Mouse (Mus musculus): ENCODE results near the gene Pde4a.

Pde4a gene

DNA sequence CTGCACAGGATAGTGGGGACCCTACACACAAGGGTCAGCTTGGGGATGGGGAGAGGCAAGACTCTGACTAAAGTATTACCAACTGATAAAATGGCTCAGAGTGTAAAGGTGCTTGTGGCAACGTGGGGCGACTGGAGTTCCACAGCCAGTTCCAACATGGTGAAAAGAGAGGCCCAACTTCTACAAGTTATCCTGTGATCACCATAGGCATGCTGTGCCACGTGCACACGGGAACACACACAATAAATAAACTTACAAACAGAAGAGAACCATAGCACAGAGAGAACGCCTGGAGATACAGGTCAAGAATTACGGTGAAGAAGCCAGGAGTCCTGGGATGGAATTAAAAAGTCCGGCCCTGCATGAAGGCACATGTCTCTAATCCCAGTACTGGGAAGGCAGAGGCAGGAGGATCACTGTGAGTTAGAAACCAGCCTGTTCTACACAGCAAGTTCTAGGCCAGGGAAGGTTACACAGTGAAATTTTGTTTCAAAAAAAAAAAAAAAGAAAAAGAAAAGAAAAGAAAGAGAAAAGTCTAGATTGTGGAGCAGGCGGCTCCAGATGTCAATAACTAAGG lies 16.3 kb upstream of the Pde4a start:
- in situ Hi-C loops (cut with MseI, MboI) = no loop called here

DNA sequence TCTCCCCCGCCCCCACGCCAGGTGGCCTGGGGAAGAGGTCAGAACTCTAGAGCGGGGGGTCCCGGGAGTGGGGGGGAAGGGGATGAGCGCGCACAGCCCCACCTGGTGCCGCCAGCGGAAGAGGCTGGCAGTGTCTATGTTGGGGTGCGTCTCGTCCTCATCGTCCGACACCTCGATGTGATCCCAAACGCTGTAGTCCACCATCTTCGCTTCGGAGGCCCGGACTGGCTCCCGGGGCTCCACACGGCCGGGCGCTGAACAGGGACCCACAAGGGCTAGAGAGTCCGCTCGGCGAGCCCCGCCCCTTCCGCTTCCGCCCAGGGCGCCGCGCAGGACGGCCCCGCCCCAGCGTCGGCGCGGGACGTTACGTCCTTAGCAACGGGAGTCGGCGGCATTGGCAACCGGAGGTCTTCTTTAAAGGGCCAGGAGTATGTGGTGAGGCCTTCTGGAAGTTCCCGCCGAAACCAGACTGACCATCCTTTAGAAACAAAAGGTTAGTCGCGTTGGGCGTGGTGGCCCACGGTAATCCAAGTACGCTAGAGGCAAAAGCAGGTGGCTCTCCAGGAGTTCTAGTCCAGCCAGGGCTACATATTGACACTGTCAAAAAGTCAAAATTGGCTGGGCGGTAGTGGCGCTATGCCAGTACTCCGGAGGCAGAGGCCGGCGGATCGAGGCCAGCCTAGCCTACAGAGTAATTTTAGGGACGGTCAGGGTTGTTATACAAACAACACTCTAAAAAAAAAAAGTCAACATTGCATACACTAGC lies 15.7 kb upstream of the Pde4a start, which contains the start of gene Cdc37:
Gene Cdc37, minus strand, starts transcription at position 329 of the 766 bp plus-strand sequence.
- in situ Hi-C loops (cut with MseI, MboI) = no loop called here

DNA sequence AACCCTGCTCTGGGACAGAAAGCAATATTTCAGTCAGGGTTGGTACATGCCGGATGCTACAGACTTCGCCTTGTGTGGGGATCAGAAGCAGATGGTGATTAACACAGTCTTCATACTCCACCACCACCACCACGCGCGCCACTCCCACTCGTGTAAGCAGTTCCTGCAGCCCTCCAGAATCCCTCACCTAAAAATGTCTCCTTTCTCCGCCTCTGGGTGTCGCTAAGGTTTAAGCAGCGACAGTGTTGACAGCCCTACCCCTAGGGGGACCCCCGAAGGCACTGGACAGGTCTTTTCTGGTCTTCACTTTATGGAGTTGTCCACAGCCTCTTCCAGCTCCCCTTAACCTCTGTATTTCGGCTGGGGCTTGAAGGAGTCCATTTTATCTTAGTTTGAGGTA lies 12.8 kb upstream of the Pde4a start:
- in situ Hi-C loops (cut with MseI, MboI) = no loop called here

DNA sequence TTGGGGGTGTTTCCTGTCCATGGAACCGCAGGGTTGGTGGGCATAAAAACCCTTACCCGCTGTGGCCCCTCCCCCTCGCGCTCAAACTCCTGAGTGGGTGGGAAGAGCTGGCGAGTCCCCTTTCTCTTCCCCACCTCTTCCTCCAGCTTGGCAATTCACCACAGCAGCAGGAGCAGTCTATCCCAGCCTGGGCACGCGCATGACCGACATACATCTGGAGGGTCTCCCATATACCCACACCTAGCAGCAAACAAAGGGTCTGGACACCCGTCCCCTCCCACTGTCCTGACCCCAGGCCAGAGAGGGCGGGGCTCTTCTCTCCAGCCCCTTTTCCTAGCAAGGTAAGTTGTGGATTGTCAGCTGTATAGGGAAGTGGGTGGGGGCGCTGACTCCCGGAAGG lies 12.2 kb upstream of the Pde4a start:
- in situ Hi-C loops (cut with MseI, MboI) = no loop called here

DNA sequence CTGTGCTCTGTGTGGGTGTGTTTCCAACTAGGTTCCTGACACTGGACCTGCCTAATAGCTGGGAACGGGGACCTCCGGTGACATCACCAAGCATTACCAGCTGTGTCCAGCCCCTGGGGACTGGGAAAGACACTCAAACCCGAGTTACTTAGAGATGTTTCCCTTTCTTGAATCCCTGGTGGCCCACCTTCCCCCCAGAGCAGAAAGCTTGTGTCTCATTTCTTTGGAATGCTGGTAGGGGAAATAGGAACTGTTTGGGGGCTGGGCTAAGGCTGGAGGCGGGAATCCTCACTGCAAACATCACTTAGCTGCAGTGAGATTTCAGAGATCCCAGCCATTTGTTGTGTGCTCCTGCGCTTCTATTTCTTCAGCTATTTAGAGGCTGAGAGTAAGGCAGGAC lies 11.7 kb upstream of the Pde4a start:
- in situ Hi-C loops (cut with MseI, MboI) = no loop called here

DNA sequence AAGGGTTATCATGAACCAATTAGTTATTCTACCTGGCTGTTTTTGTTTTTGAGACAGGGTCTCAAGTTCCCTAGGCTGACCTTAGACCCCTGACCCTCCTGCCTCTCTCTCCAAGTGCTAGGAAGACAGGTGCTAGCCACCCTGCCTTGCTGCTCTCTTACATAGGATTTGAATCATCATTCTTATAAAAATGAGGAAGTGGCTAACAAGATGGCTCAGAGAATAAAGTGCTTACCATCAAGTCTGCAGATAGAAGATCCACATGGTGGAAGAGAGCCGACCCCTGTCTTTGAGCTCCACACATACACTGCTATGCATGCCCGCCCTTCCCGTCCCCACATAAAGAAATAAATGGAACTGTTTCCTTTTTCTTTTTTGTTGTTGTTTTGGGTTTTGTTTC lies 10.7 kb upstream of the Pde4a start:
- in situ Hi-C loops (cut with MseI, MboI) = no loop called here

DNA sequence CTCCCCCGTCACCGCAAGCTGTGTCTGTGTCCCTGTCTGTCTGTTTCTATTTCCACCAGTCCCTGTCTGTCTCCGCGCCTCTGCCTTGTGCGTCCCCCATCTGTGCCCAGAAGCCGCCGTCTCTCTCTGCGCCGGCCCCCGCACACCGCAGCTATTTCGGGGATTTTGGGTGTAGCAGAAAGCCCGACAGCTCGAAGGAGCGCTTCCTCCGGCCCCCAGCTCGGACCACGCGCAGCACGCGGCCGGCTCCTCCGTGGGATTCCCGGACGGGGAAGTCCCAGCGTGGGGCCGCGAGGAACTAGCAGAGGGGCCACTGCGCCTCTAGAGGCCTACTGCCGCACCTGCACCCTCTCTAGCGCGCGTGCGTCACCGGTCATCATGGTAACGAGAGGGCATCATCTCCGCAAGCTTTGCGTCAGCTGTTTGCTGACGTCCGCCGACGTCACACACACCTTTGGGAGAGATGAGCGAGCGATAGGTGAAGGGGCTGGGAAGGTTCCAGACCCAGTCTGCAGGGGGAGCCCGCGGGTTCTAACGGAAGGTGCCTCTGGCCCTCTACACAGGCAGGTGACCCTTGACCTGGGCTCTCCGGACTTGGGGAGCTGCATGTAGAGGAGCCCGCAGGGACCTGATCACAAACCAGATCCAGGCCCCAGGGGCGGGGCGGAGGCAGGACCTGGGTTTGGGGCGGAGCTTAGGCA lies 4.2 kb upstream of the Pde4a start:
- in situ Hi-C loops (cut with MseI, MboI) = no loop called here

DNA sequence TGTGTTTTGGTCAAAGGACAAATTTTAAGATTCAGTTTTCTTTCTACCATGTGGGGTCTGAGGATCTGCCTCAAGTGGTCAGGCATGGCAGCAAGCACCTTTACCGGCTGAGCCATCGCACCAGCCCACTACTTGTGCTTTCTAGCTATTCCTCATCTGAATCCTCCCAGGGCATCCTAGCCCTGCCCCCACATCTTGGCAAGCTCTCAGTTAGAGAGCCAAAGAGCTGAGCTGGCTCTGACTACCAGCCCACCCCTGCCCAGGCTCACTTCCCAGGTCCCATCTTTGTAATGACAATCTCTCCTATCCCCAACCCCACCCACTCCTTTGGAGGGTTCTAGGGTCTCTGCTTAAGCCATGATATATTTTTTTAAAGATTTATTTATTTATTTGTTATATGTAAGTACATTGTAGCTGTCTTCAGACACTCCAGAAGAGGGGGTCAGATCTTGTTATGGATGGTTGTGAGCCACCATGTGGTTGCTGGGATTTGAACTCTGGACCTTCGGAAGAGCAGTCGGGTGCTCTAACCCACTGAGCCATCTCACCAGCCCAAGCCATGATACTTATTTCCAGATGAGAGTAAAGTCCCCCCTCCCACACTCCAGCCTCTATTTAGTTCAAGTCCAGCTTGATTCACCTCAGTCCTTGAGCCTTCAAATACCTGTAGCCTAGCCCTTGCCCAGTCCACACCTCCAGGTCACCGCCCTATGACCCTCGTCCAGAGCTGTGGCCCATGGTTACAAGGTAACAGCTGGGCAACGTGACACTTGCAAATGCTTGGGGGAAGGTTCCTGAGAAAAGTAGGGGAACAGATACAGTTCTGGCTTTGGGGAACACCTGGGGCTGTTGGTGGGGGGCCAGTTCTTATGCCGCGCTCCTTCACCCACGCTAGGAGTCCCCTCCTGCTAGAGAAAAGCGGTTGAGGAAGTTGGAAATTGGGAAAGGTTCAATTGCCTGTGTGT lies 2.1 kb upstream of the Pde4a start:
- in situ Hi-C loops (cut with MseI, MboI) = no loop called here

DNA sequence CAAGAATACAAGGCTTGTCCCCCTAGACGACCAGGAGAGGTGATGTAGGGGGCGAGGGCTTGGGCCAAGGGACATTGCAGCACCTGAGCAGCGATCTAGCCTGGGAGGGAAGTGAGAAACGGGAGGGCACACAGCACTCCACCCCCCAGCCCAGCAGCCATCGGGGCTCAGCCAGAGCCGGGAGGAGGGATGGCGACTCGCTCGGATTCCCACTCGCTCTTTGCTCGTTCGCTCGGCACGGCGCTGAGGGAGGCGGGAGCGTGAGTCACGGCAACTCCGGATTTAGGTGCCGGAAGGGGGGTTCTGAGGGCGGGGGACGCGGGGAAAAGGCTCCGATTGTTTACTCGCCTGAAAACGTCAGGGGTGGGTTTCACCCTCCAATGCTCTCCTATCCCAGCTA lies 1.4 kb upstream of the Pde4a start:
- in situ Hi-C loops (cut with MseI, MboI) = no loop called here

DNA sequence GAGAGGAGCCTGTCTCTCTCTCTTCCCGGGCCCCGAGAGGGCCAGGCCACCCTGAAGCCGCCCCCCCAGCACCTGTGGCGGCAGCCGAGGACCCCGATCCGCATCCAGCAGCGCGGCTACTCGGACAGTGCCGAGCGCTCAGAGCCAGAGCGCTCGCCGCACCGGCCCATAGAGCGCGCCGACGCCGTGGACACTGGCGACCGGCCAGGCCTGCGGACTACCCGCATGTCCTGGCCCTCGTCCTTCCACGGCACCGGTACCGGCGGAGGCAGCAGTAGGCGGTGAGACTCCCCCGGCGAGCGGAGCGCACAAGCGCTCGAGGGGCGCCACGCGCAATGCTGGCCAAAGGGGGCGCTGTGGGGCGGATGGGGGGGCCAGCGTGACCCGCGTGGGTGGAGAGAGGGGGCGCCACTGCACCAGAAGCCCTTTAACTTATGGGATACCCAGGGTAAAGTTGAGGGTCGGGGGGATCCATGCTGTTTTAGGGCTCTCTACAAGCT lies 488 bp downstream of the Pde4a start:
- in situ Hi-C loops (cut with MseI, MboI) = no loop called here

DNA sequence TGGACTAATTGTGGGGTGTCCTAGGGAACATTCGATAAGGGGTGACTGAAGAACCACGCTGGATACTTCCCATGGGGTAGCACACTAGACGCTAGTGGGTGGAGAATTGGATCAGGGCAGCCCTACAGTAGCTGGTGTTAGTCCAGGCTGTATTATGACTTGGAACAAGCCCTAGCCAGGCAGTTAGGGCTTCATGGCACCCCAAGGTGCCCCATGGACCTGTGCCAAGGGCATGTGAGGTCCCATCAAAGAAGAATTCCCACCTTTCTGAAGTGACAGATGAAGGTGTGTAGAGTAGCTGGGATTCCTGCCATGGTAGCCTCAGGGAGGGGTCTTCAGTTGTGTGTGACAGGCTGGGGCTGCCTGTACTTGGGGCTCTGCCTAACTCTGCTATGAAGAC lies 1.0 kb downstream of the Pde4a start:
- in situ Hi-C loops (cut with MseI, MboI) = no loop called here

DNA sequence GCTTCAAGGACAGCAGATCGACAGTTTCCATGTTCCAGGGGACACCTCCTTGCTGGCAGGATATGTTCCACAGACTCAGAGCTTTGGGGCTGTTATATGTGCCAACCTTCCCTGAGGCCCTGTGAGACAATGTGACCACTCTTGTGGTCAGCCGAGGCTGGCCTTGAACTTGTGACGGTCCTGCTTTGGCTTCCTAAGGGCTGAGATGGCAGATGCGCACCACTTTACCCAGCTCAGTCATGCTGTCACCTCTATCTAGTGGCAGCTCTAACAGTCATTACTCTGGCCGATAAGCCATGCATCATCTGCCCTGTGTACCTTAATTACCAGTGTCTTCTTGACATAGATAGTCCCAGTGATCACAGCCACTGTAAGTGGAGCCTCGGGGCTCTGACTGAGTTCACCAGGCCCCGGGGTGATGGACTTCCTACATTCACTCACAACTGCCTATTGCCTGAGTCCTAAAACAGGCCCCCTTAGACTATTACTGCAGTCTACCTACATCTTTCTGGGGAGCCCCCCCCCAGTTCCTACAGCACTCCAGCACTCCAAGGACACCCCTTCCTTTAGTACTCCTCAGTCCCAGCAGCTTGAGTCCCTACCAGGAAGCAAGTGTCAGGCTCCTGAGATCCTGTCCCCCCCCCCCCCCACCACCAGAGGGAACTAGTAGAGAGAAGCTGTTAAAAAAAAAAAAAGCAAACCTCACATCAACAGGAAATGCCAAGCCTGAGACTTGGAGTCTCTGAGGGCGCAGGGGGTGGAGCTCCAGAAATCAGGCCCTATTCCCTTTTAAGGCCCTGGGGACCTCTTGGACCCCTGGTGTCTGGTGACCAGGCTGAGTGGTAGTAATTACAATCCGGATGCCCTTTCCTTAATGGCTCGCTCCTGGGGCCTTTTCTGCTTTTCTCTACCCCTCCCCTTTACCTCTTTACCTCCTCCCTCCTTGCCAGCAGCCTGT lies 1.9 kb downstream of the Pde4a start:
- in situ Hi-C loops (cut with MseI, MboI) = no loop called here

DNA sequence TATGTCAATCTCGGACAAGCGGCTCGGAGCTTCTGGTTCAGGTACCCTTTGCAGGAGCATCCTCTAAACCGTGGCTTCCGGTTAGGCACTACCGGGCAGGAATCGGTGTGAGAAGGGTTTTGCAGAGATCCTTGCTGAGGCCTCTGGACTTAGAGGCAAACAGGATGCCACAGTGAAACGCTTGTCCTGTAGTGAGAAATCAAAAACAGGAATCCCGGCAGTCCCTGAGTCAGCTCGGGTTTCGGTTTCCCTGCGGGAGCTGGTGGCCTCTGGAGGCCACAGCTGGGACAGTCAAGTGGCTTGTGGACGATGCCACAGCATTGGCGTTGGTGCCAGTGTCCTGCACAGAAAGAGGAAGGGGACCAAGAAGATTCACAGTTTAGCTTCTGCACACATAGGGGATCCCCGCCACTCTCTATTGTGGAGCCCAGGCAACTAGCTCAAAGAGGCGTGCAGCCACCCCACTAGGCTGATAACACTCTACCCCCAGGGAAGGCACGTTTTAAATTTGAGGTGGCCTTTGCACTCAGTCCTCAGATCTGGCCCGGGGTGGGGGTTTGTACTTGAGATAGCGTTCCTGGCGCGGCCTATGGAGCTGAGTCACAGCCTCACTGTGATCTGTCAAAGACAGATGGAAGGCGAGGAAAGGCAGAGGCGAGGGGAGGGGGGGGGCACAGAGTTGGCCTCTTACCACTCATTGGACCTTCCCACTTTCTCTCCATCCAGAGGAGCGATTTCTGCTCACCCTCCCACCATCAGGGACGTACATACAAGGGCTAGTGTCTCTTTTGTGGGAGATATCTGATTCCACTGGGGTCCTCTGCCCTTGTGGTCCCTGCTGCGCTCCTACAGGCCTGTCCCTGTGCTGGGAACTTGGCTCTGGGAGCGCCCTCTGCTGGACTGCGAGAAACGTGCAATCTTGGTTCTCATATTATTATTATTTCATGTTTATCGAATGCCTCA lies 2.9 kb downstream of the Pde4a start:
- in situ Hi-C loops (cut with MseI, MboI) = no loop called here

DNA sequence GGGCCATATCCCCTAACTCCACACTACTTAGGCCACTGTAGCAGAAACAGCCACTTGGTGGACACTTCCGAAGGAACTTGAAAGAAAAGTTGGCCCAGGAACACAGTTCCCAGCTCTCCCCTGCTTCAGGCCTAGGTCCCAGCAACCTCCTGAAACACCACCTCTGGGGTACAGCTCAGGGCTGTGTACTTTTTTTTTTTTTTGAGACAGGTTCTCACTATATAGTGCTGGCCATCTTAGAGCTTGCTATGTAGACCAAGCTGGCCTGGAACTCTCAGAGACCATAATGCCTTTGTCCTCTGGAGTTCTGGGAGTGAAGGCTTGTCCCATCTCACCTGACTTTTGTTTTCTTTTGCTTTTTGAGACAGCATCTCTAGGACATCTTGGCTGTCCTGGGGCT lies 3.6 kb downstream of the Pde4a start:
- in situ Hi-C loops (cut with MseI, MboI) = no loop called here

DNA sequence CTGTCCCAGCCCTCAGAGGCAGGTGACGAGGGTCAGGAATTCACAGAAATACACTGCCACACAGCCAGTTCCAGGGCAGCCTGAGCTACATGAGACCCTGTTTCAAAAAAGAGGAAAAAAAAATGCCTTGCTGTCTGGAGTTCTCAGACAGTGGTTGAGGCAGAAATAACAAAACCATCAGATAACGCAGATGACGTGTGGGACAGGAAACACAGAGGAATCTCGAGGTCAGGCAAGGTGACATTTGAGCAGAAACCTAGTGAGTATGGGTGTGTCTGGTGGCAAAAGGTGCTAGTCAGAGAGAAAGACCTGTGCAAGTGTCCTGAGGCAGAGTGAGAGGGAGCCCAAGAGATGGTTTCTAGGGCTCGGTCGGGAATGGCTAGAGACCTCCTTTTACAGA lies 6.8 kb downstream of the Pde4a start:
- in situ Hi-C loops (cut with MseI, MboI) = no loop called here

DNA sequence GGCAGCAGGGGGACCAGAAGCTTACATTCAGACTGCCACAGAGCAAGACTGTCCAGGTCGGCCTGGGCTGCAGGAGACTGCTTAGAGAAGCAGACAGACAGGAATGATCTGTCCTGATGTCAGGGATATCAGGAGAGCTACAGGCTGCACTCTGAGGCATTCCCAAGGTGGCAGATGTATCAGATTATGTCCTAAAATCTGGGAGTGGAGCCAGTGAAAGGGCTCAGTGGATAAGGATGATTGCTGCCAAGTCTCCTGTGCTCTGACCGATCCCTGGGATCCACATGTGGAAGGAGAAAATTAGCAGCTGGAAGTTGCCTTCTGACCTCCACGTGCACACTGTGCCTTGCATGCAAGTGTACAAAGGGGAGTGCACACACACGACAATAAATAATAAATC lies 14.9 kb downstream of the Pde4a start:
- in situ Hi-C loops (cut with MseI, MboI) = no loop called here

DNA sequence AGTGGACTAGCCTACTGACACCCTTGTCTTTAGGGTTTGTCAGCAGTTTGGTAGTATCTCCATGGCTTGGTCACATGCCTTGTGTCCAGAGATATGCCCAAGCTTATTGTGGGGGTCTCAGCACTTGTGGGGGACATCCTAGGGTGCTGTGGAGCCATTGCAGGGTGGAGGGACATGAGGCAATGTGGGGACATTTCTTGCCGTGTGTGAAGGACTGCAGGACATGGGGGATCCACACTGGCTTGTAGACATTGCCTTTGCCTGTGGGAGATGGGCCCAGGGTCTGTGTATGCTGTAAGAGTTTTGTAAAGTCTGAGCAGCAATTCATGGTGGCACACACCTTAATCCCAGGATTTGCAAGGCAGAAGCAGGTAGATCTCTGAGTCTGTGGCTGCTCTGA lies 15.3 kb downstream of the Pde4a start:
- in situ Hi-C loops (cut with MseI, MboI) = no loop called here

DNA sequence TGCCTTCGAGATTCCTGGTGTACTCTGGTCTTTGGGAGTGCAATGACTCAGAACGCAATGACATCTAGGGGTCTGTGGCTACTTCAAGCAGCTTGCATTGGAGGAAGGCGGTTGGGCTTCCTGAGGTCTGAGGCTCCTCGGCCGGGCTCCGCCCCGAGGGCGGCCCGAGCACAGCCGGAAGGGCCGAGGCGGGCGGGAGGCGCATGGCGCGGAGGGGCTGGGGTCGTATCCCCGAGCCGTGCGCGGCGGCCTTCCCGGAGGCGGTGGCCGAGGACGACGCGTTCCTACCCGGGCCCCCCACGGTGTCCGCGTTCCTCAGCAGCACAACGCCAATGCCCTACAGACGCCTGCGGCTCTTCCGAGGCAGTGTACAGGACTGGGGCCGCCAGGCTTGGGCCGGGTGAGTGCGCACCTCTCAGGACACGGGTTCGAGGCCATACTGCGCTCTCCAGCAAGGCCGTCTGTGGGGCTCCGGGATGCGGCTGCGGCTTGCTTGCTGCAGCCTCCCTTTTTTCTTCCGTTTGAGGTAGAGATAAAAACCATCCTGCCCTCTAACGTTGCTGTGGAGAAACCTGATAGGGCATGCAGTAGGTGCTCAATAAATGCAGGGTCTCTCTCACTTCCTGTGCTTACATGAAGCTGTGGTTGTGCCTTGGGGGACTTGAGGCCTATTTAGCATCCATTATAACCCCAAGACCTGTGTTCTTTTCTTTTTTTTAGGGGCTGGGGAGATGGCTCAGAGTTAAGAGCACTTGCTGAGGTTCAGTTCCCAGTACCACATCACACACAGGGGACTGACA lies 16.1 kb downstream of the Pde4a start:
- in situ Hi-C loops (cut with MseI, MboI) = no loop called here

DNA sequence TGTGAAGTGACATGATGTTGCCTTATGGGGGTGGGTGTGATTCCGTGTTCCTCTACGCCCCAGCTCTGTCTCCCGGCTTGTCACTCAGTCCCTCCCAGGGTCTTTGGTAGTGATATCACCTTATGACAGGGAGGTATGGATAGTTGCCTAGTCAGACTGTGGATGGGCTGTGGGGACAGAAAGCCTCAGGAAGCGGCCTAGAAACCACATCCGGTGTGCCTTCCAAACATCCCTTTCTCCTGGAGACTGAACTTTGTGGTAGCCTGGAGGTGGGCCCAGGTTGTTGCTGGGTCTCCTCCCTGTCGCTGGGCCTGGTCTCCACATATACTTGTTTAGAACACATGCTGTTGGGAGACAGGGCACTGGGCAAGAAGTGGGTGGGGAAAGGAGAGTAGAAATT lies 17.9 kb downstream of the Pde4a start:
- in situ Hi-C loops (cut with MseI, MboI) = no loop called here
